Mouse (Mus musculus) thymus, postnatal 25 days (tissue): ENCODE measurements at regions not wholly inside any gene's neighbourhood (a gene's known extent, or its start where the extent isn't known, plus 50 kb on each side); places are given as distances from the start of the nearest gene placed in this dataset.

Experiments
- DNase-seq: peaks from one replicate; pipeline ENCODE4 v3.0.0; 2022

GRCm38 (mm10) chr13:54320212-54320611 lies 50.9 kb upstream of the Cplx2 start:
- no peak for DNase-seq

- no peak for DNase-seq
These were observed 50.1 kb upstream of the Cplx2 start for GRCm38 (mm10) chr13:54321011-54321410.
